ENCODE assay signal across 16 mouse cellular contexts in genomic region chr4:89043982-89044381, GRCm38 (mm10).
A peak's percentile ranks its signal among the peaks of the same experiment; 100 is the strongest.
DNase-seq lines count a peak whose midpoint lies in the region; ATAC-seq and TF ChIP-seq lines count a peak whose summit lies in the region.
"Had no signal": no experiment of that assay in that cellular context is flagged by ENCODE, and none has a peak within 500 bp of the region (broad histone marks: within the 10 kb centered on the region; RNA-seq: fewer than 3 reads in every experiment).

No protein-coding gene starts in this region.

- H3K4me2 ChIP-seq in liver, embryonic 14.5 days (ENCODE audit: low read depth) = no peak overlapping the region
- no peak overlapping the region for H3K4me2 ChIP-seq in hindbrain, embryonic 13.5 days
- H3K4me2 ChIP-seq: hindbrain, embryonic 12.5 days; limb, embryonic 13.5 days; neural tube, embryonic 15.5 days had no signal

- WGBS in liver, embryonic 14.5 days (ENCODE audit: insufficient replicate concordance) = 3% methylated on average over 1 of the region's 1 CpGs
- WGBS in hindbrain, embryonic 13.5 days = 72% methylated on average over 1 of the region's 1 CpGs

- no peak for TF ChIP-seq CTCF in embryonic fibroblast, embryonic 13.5 days (IDR thresholded peaks at IDR 0.05; ENCODE audit: borderline replicate concordance, insufficient read depth, low read length)
- no peak for TF ChIP-seq CTCF in liver, embryonic 14.5 days (IDR thresholded peaks at IDR 0.05; ENCODE audit: low read depth)

- TF ChIP-seq EP300 in liver, embryonic 14.5 days (IDR thresholded peaks at IDR 0.05; ENCODE audit: low read depth) = peak; percentile 89

- TF ChIP-seq POLR2A in embryonic fibroblast, embryonic 13.5 days (IDR thresholded peaks at IDR 0.05; ENCODE audit: low read depth, low read length) = no peak

- no peaks in the 10 kb centered on the region for H3K9me3 ChIP-seq in liver, embryonic 14.5 days (ENCODE audit: control insufficient read depth, low read length)
- H3K9me3 ChIP-seq in hindbrain, embryonic 13.5 days = no peaks in the 10 kb centered on the region
- H3K9me3 ChIP-seq: hindbrain, embryonic 12.5 days; limb, embryonic 13.5 days; neural tube, embryonic 15.5 days had no signal

- no peak overlapping the region for H3K4me3 ChIP-seq in embryonic fibroblast, embryonic 13.5 days (ENCODE audit: insufficient read depth, low read length)
- H3K4me3 ChIP-seq in liver, embryonic 14.5 days (ENCODE audit: insufficient read depth in 1 of 2, low read depth in 2 of 2, low read length in 2 of 2) = no peak overlapping the region
- no peak overlapping the region for H3K4me3 ChIP-seq in hindbrain, embryonic 13.5 days
- H3K4me3 ChIP-seq: heart, adult 2 months; hindbrain, embryonic 12.5 days; limb, embryonic 13.5 days; neural tube, embryonic 15.5 days had no signal

- H3K27me3 ChIP-seq in liver, embryonic 14.5 days (ENCODE audit: control insufficient read depth, insufficient read depth, low read length) = no peaks in the 10 kb centered on the region
- no peaks in the 10 kb centered on the region for H3K27me3 ChIP-seq in hindbrain, embryonic 13.5 days
- H3K27me3 ChIP-seq: hindbrain, embryonic 12.5 days; limb, embryonic 13.5 days; neural tube, embryonic 15.5 days had no signal

- no peaks in the 10 kb centered on the region for H3K36me3 ChIP-seq in liver, embryonic 14.5 days (replicated peaks; ENCODE audit: control insufficient read depth, insufficient read depth, low read depth)
- H3K36me3 ChIP-seq in hindbrain, embryonic 13.5 days = no peaks in the 10 kb centered on the region
- H3K36me3 ChIP-seq: hindbrain, embryonic 12.5 days; limb, embryonic 13.5 days; neural tube, embryonic 15.5 days had no signal

- peak; percentile 79 for DNase-seq in 3T3-L1 (ENCODE audit: low read depth, low spot score)
- DNase-seq in CD4-positive, CD25-positive, alpha-beta regulatory T cell, adult 2 months (ENCODE audit: low read depth, low spot score) = peak; percentile 34
- peak; percentile 45 to 62 (median 56) for DNase-seq in liver, embryonic 14.5 days (ENCODE audit: low read depth in 3 of 3, low spot score in 3 of 3)
- no peak for DNase-seq in layer of hippocampus, postnatal 14 days (ENCODE audit: low spot score in 2 of 2)
- DNase-seq in layer of hippocampus, postnatal 36 days = no peak
- no peak for DNase-seq in lung, adult 18-20 months
- DNase-seq: cerebellum, adult 9-11 months; heart, adult 2 months; kidney, adult 8-10 months; lung, postnatal 4 days; thymus, postnatal 36 days had no signal

- no peak overlapping the region for H3K9ac ChIP-seq in liver, embryonic 14.5 days (replicated peaks)
- no peak overlapping the region for H3K9ac ChIP-seq in hindbrain, embryonic 13.5 days
- H3K9ac ChIP-seq: hindbrain, embryonic 12.5 days; limb, embryonic 13.5 days; neural tube, embryonic 15.5 days had no signal

- peak overlapping the region; percentile 81; the same call in 1 of the 2 replicates for H3K27ac ChIP-seq in embryonic fibroblast, embryonic 13.5 days (ENCODE audit: insufficient read depth, low read length)
- no peak overlapping the region for H3K27ac ChIP-seq in liver, embryonic 14.5 days
- H3K27ac ChIP-seq in hindbrain, embryonic 13.5 days = no peak overlapping the region
- H3K27ac ChIP-seq: heart, adult 2 months; hindbrain, embryonic 12.5 days; limb, embryonic 13.5 days; neural tube, embryonic 15.5 days had no signal

- peak; percentile 96 for ATAC-seq in liver, embryonic 14.5 days (ENCODE audit: insufficient read depth)
- ATAC-seq in hindbrain, embryonic 13.5 days (ENCODE audit: low FRiP score) = no peak

- H3K4me1 ChIP-seq in embryonic fibroblast, embryonic 13.5 days (ENCODE audit: control insufficient read depth, insufficient read depth, low read length) = peaks cover 9% of the 10 kb centered on the region
- peaks cover 2 to 8% of the 10 kb centered on the region in 2 experiments; a peak in 2 of 4 replicates for H3K4me1 ChIP-seq in liver, embryonic 14.5 days (replicated peaks; ENCODE audit: control insufficient read depth in 2 of 2, insufficient read depth in 2 of 2, low read length in 1 of 2)
- peaks cover 3% of the 10 kb centered on the region; the same call in 1 of the 2 replicates for H3K4me1 ChIP-seq in hindbrain, embryonic 13.5 days (replicated peaks)
- H3K4me1 ChIP-seq: hindbrain, embryonic 12.5 days; limb, embryonic 13.5 days; neural tube, embryonic 15.5 days had no signal

Comparison
In these comparisons a context has a peak if more than half of its experiments do, and no peak if none do; other contexts are left out.
1. DNase-seq: peak in 3T3-L1 (single experiment), CD4-positive, CD25-positive, alpha-beta regulatory T cell, adult 2 months (single experiment) and liver, embryonic 14.5 days (3 of 3); none in layer of hippocampus, postnatal 14 days (0 of 2), layer of hippocampus, postnatal 36 days (0 of 2) and lung, adult 18-20 months (0 of 2).